Mouse (Mus musculus): ENCODE results near the gene Cdan1. TPM values are rescaled to one million over a fixed set of nuclear protein-coding genes. Genes with fewer than 3 reads are reported as not detected.
A peak's percentile ranks its signal among the peaks of the same experiment; 100 is the strongest.
"Not testable (repeated sequence)": the region's sequence is repeated elsewhere in the genome, so short reads cannot be mapped to it uniquely, and the experiment has no call there.

Gene Cdan1
- total RNA-seq, 2 experiments from 2014 or later: 26.6 to 30.8 TPM

GRCm38 (mm10) chr2:120748041-120748440, 101.9 kb downstream of the Cdan1 start:
- DNase-seq (ENCODE audit: low spot score in 2 of 2): no peak

- DNase-seq (ENCODE audit: low spot score in 2 of 2): no peak
Measured at GRCm38 (mm10) chr2:120745496-120745895, 104.4 kb downstream of the Cdan1 start.

GRCm38 (mm10) chr2:120731877-120732530, 117.9 kb downstream of the Cdan1 start:
- DNase-seq (ENCODE audit: low spot score in 2 of 2): no peak

GRCm38 (mm10) chr2:120731167-120731862, 118.6 kb downstream of the Cdan1 start:
- peak; percentile 85 to 92 for DNase-seq (ENCODE audit: low spot score in 2 of 2)

- no peak for DNase-seq (ENCODE audit: low spot score in 2 of 2)
Measured at GRCm38 (mm10) chr2:120730639-120731166, 119.2 kb downstream of the Cdan1 start.

- peak in 1 of 2 experiments; percentile 26 for DNase-seq (ENCODE audit: low spot score in 2 of 2)
Measured at GRCm38 (mm10) chr2:120729775-120730585, 119.9 kb downstream of the Cdan1 start.

GRCm38 (mm10) chr2:120724176-120724575, 125.8 kb downstream of the Cdan1 start:
- no peak for DNase-seq (ENCODE audit: low spot score in 2 of 2)

- DNase-seq (ENCODE audit: low spot score in 2 of 2): no peak
Measured at GRCm38 (mm10) chr2:120723621-120724020, 126.3 kb downstream of the Cdan1 start.

- no peak for DNase-seq (ENCODE audit: low spot score in 2 of 2)
Measured at GRCm38 (mm10) chr2:120722491-120722890, 127.4 kb downstream of the Cdan1 start.

- DNase-seq (ENCODE audit: low spot score in 2 of 2): no peak
Measured at GRCm38 (mm10) chr2:120721911-120722310, 128.0 kb downstream of the Cdan1 start.

- no peak for DNase-seq (ENCODE audit: low spot score in 2 of 2)
Measured at GRCm38 (mm10) chr2:120720821-120721220, 129.1 kb downstream of the Cdan1 start.

- no peak for DNase-seq (ENCODE audit: low spot score in 2 of 2)
Measured at GRCm38 (mm10) chr2:120718496-120718895, 131.4 kb downstream of the Cdan1 start.

GRCm38 (mm10) chr2:120713441-120713840, 136.5 kb downstream of the Cdan1 start:
- DNase-seq (ENCODE audit: low spot score in 2 of 2): no peak

- DNase-seq (ENCODE audit: low spot score in 2 of 2): no peak
Measured at GRCm38 (mm10) chr2:120710948-120711347, 139.0 kb downstream of the Cdan1 start.

GRCm38 (mm10) chr2:120710154-120710553, 139.8 kb downstream of the Cdan1 start:
- no peak for DNase-seq (ENCODE audit: low spot score in 2 of 2)

- no peak for DNase-seq (ENCODE audit: low spot score in 2 of 2)
Measured at GRCm38 (mm10) chr2:120707041-120707440, 142.9 kb downstream of the Cdan1 start.

- no peak for DNase-seq (ENCODE audit: low spot score in 2 of 2)
Measured at GRCm38 (mm10) chr2:120702675-120703074, 147.3 kb downstream of the Cdan1 start.

GRCm38 (mm10) chr2:120700379-120700885, 149.5 kb downstream of the Cdan1 start:
- DNase-seq (ENCODE audit: low spot score in 2 of 2): no peak

- no peak for DNase-seq (ENCODE audit: low spot score in 2 of 2)
Measured at GRCm38 (mm10) chr2:120697767-120698166, 152.2 kb downstream of the Cdan1 start.

- DNase-seq (ENCODE audit: low spot score in 2 of 2): not testable (repeated sequence)
Measured at GRCm38 (mm10) chr2:120681151-120681550, 168.8 kb downstream of the Cdan1 start.

- DNase-seq (ENCODE audit: low spot score in 2 of 2): no peak
Measured at GRCm38 (mm10) chr2:120670253-120670652, 179.7 kb downstream of the Cdan1 start.

Data from layer of hippocampus, postnatal 10 days (tissue).